Mouse (Mus musculus) limb, embryonic 12.5 days (tissue): ENCODE results near the gene Epha2. TPM values are rescaled to one million over a fixed set of nuclear protein-coding genes. Genes with fewer than 3 reads are reported as not detected.
A peak's percentile ranks its signal among the peaks of the same experiment; 100 is the strongest.

Experiments used
- ATAC-seq: fragments of 200-750 bp; cut with Nextera tagmentation; 2 replicates; pipeline ENCODE4 v1.8.0; 2017; ENCODE audit warnings: low read depth, moderate TSS enrichment; ENCODE audit not compliant: insufficient number of reproducible peaks, insufficient read depth, low FRiP score, low TSS enrichment
- H3K27ac ChIP-seq: fragments of 300-500 bp; sonication (generic); 2 replicates; pipeline ENCODE4 v1.5.1; 2016; ENCODE audit warnings: mild to moderate bottlenecking, moderate library complexity
- H3K27me3 ChIP-seq: fragments of 300-500 bp; sonication (generic); 2 replicates; pipeline ENCODE4 v1.6.1; 2016; ENCODE audit warnings: mild to moderate bottlenecking, moderate library complexity
- H3K36me3 ChIP-seq: fragments of 300-500 bp; sonication (generic); 2 replicates; pipeline ENCODE4 v1.6.1; 2016; ENCODE audit warnings: mild to moderate bottlenecking, moderate library complexity
- H3K4me1 ChIP-seq: fragments of 300-500 bp; sonication (generic); replicated peaks from 2 replicates; pipeline ENCODE4 v1.6.1; 2016
- H3K4me2 ChIP-seq: fragments of 300-500 bp; sonication (generic); 2 replicates; pipeline ENCODE4 v1.6.1; 2016; ENCODE audit warnings: mild to moderate bottlenecking, moderate library complexity
- H3K4me3 ChIP-seq: fragments of 300-500 bp; sonication (generic); replicated peaks from 2 replicates; pipeline ENCODE4 v1.5.1; 2016; ENCODE audit warnings: mild to moderate bottlenecking
- H3K9ac ChIP-seq: fragments of 300-500 bp; sonication (generic); replicated peaks from 2 replicates; pipeline ENCODE4 v1.6.1; 2016; ENCODE audit warnings: mild to moderate bottlenecking, moderate library complexity
- H3K9me3 ChIP-seq: fragments of 300-500 bp; sonication (generic); 2 replicates; pipeline ENCODE4 v1.6.1; 2016; ENCODE audit warnings: mild to moderate bottlenecking, moderate library complexity
- WGBS: fragments of 180-500 bp; shearing (Covaris S2); methylation state at CpG from one replicate; pipeline ENCODE4 v1.1.7; 2016; 5-methylcytosine and 5-hydroxymethylcytosine counted together
- polyA plus RNA-seq: library from polyadenylated mRNA; unstranded; fragments of >200 nt; fragmentation: Nextera tagmentation; extraction: Ambion mirVana; gene quantifications from 2 replicates; pipeline ENCODE4 v1.2.1, GENCODE M21; 2016

Epha2 gene
- polyA plus RNA-seq, 1 experiment from 2014 or later = 3.9 TPM

- Histone ChIP-seq H3K27me3 (peaks cover 65% of the 10 kb centered on the region), H3K4me1 (peaks cover 55% of the 10 kb centered on the region), H3K27ac (no peak overlapping the region)
Measured at GRCm38 (mm10) chr4:141287518-141288004, 13.5 kb upstream of the Epha2 start.

GRCm38 (mm10) chr4:141288152-141288551 lies 12.9 kb upstream of the Epha2 start:
- H3K36me3 ChIP-seq = no peaks in the 10 kb centered on the region
- no peak overlapping the region for H3K4me2 ChIP-seq
- H3K9ac ChIP-seq = no peak overlapping the region; the same call in 1 of the 2 replicates
- H3K4me3 ChIP-seq = no peak overlapping the region
- peaks cover 71% of the 10 kb centered on the region for H3K27me3 ChIP-seq
- no peak overlapping the region for H3K27ac ChIP-seq
- H3K4me1 ChIP-seq = peaks cover 59% of the 10 kb centered on the region
- H3K9me3 ChIP-seq = no peaks in the 10 kb centered on the region
- WGBS = 30% methylated on average over 8 of the region's 8 CpGs
- no peak for ATAC-seq

More at GRCm38 (mm10) chr4:141287518-141288004, 13.5 kb upstream of the Epha2 start:
- 7% methylated on average over 15 of the region's 15 CpGs for WGBS
- Histone ChIP-seq H3K9ac (no peak overlapping the region), H3K4me3 (no peak overlapping the region), H3K36me3 (no peaks in the 10 kb centered on the region), H3K9me3 (no peaks in the 10 kb centered on the region), H3K4me2 (peak overlapping the region; percentile 30)
- no peak for ATAC-seq

- peak overlapping the region; percentile 36 for H3K4me3 ChIP-seq
- peak overlapping the region; percentile 72 for H3K4me2 ChIP-seq
- ATAC-seq = no peak; the same call in 1 of the 2 replicates
- H3K9me3 ChIP-seq = no peaks in the 10 kb centered on the region
- peak overlapping the region; percentile 38 for H3K9ac ChIP-seq
- H3K27me3 ChIP-seq = peaks cover 73% of the 10 kb centered on the region
- no peaks in the 10 kb centered on the region for H3K36me3 ChIP-seq
- H3K27ac ChIP-seq = no peak overlapping the region
- 2% methylated on average over 45 of the region's 47 CpGs for WGBS
- peaks cover 69% of the 10 kb centered on the region for H3K4me1 ChIP-seq
Measured at GRCm38 (mm10) chr4:141291571-141292375, 9.3 kb upstream of the Epha2 start.

- Histone ChIP-seq H3K9ac (no peak overlapping the region; the same call in 1 of the 2 replicates), H3K9me3 (no peaks in the 10 kb centered on the region), H3K27me3 (peaks cover 66% of the 10 kb centered on the region), H3K4me3 (peak overlapping the region; percentile 15; the same call in 1 of the 2 replicates), H3K4me2 (peak overlapping the region; percentile 48), H3K36me3 (no peaks in the 10 kb centered on the region), H3K4me1 (peaks cover 60% of the 10 kb centered on the region), H3K27ac (no peak overlapping the region)
- WGBS = 2% methylated on average over 13 of the region's 15 CpGs
- no peak for ATAC-seq
Measured at GRCm38 (mm10) chr4:141295774-141296186, 5.3 kb upstream of the Epha2 start.

- H3K4me1 ChIP-seq = peaks cover 55% of the 10 kb centered on the region
Measured at GRCm38 (mm10) chr4:141297934-141298333, 3.1 kb upstream of the Epha2 start.

GRCm38 (mm10) chr4:141299356-141299755 lies 1.7 kb upstream of the Epha2 start:
- Histone ChIP-seq H3K27ac (no peak overlapping the region), H3K9me3 (no peaks in the 10 kb centered on the region), H3K4me1 (peaks cover 62% of the 10 kb centered on the region), H3K27me3 (peaks cover 66% of the 10 kb centered on the region), H3K9ac (no peak overlapping the region), H3K4me2 (no peak overlapping the region), H3K4me3 (no peak overlapping the region), H3K36me3 (no peaks in the 10 kb centered on the region)
- WGBS = 59% methylated on average over 13 of the region's 13 CpGs
- ATAC-seq = no peak

More at GRCm38 (mm10) chr4:141297934-141298333, 3.1 kb upstream of the Epha2 start:
- ATAC-seq = no peak
- H3K27me3 ChIP-seq = peaks cover 65% of the 10 kb centered on the region
- H3K4me3 ChIP-seq = no peak overlapping the region
- H3K9ac ChIP-seq = no peak overlapping the region
- no peaks in the 10 kb centered on the region for H3K36me3 ChIP-seq
- whole genome bisulfite sequencing = 29% methylated on average over 7 of the region's 7 CpGs
- no peak overlapping the region for H3K4me2 ChIP-seq
- no peak overlapping the region for H3K27ac ChIP-seq
- H3K9me3 ChIP-seq = no peaks in the 10 kb centered on the region

- 40% methylated on average over 4 of the region's 4 CpGs for WGBS
- peaks cover 65% of the 10 kb centered on the region for H3K27me3 ChIP-seq
- H3K4me1 ChIP-seq = peaks cover 58% of the 10 kb centered on the region
Measured at GRCm38 (mm10) chr4:141300196-141300595, 844 bp upstream of the Epha2 start.

GRCm38 (mm10) chr4:141301591-141302427 lies 769 bp downstream of the Epha2 start:
- peak overlapping the region; percentile 67 for H3K9ac ChIP-seq
- ATAC-seq = no peak
- 0 out of 2 replicates have a peak overlapping the region, but pooled peaks have one; percentile 29 for H3K27ac ChIP-seq
- WGBS = under 1% methylated on average over 51 of the region's 51 CpGs
- no peaks in the 10 kb centered on the region for H3K9me3 ChIP-seq
- peak overlapping the region; percentile 68 for H3K4me3 ChIP-seq
- no peaks in the 10 kb centered on the region for H3K36me3 ChIP-seq
- peaks cover 53% of the 10 kb centered on the region for H3K27me3 ChIP-seq
- peaks cover 59% of the 10 kb centered on the region for H3K4me1 ChIP-seq
- peak overlapping the region; percentile 94 for H3K4me2 ChIP-seq

More at GRCm38 (mm10) chr4:141300196-141300595, 844 bp upstream of the Epha2 start:
- Histone ChIP-seq H3K4me2 (no peak overlapping the region), H3K36me3 (no peaks in the 10 kb centered on the region), H3K4me3 (no peak overlapping the region), H3K9me3 (no peaks in the 10 kb centered on the region), H3K27ac (no peak overlapping the region), H3K9ac (no peak overlapping the region)
- ATAC-seq = no peak

- peaks cover 45% of the 10 kb centered on the region for H3K27me3 ChIP-seq
- H3K4me3 ChIP-seq = peak overlapping the region; percentile 68
- peak overlapping the region; percentile 67 for H3K9ac ChIP-seq
- peak overlapping the region; percentile 94 for H3K4me2 ChIP-seq
- H3K4me1 ChIP-seq = peaks cover 54% of the 10 kb centered on the region
- H3K36me3 ChIP-seq = no peaks in the 10 kb centered on the region
- no peak for ATAC-seq
- WGBS = 9% methylated on average over 27 of the region's 27 CpGs
- H3K9me3 ChIP-seq = no peaks in the 10 kb centered on the region
- no peak overlapping the region for H3K27ac ChIP-seq
Measured at GRCm38 (mm10) chr4:141302428-141303401, 1.7 kb downstream of the Epha2 start.
